Mouse (Mus musculus) MEL (cell line): ENCODE measurements at regions not wholly inside any gene's neighbourhood (a gene's known extent, or its start where the extent isn't known, plus 50 kb on each side); places are given as distances from the start of the nearest gene placed in this dataset.

Experiments
- CHD2 ChIP-seq: IDR thresholded peaks from 2 replicates; pipeline ENCODE4 v1.6.1; 2011; ENCODE audit warnings: low read length, improper control_type of control experiment
- GATA1 ChIP-seq: IDR thresholded peaks from 2 replicates; pipeline ENCODE4 v1.6.1; 2011; ENCODE audit warnings: low read depth, low read length, improper control_type of control experiment
- MAX ChIP-seq: IDR thresholded peaks from 2 replicates; pipeline ENCODE4 v1.6.1; 2011; ENCODE audit warnings: low read length, improper control_type of control experiment
- MAZ ChIP-seq: IDR thresholded peaks from 2 replicates; pipeline ENCODE4 v1.6.1; 2012; ENCODE audit warnings: low read depth, mild to moderate bottlenecking, inconsistent platforms, low read length, improper control_type of control experiment
- POLR2A ChIP-seq, 2 experiments: IDR thresholded peaks; 2 replicates each; pipeline ENCODE4 v1.6.1; 2011 to 2012; ENCODE audit warnings: low read length in 2 of 2, mild to moderate bottlenecking in 2 of 2, control low read depth in 1 of 2, improper control_type of control experiment in 1 of 2, low read depth in 1 of 2, moderate library complexity in 1 of 2; ENCODE audit not compliant: control insufficient read depth in 1 of 2, insufficient read depth in 1 of 2, poor library complexity in 1 of 2
- SIN3A ChIP-seq: IDR thresholded peaks from 2 replicates; pipeline ENCODE4 v1.6.1; 2012; ENCODE audit warnings: low read length, improper control_type of control experiment, inconsistent platforms

DNA sequence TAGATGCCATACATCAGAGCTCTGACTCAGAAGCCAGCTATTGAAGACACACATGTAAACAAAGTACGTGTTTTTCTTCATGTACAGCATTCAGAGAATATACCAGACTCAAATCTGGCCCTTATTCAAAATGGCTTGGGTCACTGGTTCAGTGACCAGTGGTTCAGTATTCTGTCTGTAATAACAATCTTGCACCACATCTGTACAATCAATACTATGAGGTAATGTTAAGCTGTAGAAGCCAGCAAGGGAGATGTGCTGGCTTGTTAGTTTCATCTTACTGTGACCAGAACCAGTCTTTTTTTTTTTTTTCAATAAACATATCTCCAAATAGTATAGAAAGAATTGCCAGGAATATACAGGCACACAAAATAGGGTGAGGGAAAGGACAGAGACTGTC, 229.6 kb upstream of the Dcn start:
- TF ChIP-seq POLR2A (IDR thresholded peaks at IDR 0.05; ENCODE audit: control insufficient read depth in 1 of 2, insufficient read depth in 1 of 2, low read depth in 1 of 2, low read length in 2 of 2, poor library complexity in 1 of 2) (no peak), SIN3A (no peak), MAX (no peak), MAZ (no peak), CHD2 (no peak), GATA1 (no peak)
